Mouse (Mus musculus): Measurements from ENCODE around the gene Cnnm4.

DNA sequence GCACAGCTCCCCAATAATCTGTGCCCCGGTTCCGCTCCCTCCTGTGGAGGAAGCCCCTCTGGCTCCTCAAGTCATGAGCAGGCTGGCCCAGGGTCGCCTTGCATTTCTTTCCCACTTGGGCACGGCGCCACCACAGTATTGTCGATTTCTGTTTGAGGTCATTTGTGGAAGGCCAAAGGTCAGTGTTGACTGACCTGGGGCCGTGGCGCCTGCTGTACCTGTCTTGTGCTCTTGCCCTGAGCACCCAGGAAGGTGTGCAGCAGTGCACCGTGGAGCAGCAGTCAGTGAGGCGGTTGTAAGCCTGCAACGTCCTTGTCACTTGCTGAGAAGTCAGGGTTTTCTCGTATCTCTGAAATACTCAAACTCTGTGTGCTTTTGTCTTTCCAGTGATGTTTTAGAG is 54.4 kb downstream of the Cnnm4 start:
- TF ChIP-seq CTCF (IDR thresholded peaks at IDR 0.05; ENCODE audit: control insufficient read depth, insufficient read depth, insufficient read length) (no peak), MYOD1 (IDR thresholded peaks at IDR 0.05; ENCODE audit: control insufficient read depth, insufficient read length, low read depth) (no peak), MAX (IDR thresholded peaks at IDR 0.05) (no peak), MYOG (IDR thresholded peaks at IDR 0.05; ENCODE audit: control insufficient read depth, extremely low read depth, insufficient read length) (no peak), CEBPB (IDR thresholded peaks at IDR 0.05; ENCODE audit: low read depth) (no peak)

All from C2C12 (cell line).